Mouse (Mus musculus): ENCODE measurements around the gene Insr. TPM values are rescaled to one million over a fixed set of nuclear protein-coding genes. Genes with fewer than 3 reads are reported as not detected.
"Not testable (repeated sequence)": the region's sequence is repeated elsewhere in the genome, so short reads cannot be mapped to it uniquely, and the experiment has no call there.

Gene Insr
- polyA plus RNA-seq (2011; ENCODE audit: insufficient read length, low read depth, missing spikeins), result 30.6 and 31.2 TPM in 2 replicates

- TF ChIP-seq CTCF (IDR thresholded peaks at IDR 0.05; ENCODE audit: borderline replicate concordance, insufficient read depth, low read length) (no peak), POLR2A (IDR thresholded peaks at IDR 0.05; ENCODE audit: low read depth, low read length) (peak; percentile 85)
- Histone ChIP-seq H3K4me1 (ENCODE audit: control insufficient read depth, insufficient read depth, low read length) (no peaks in the 10 kb centered on the region; the same call in 1 of the 2 replicates), H3K27ac (ENCODE audit: insufficient read depth, low read length) (no peak within 1 kb of the TSS), H3K4me3 (ENCODE audit: insufficient read depth, low read length) (peak within 1 kb of the TSS; percentile 81)
Observed at GRCm38 (mm10) chr8:3278934-3279720, at the start of gene Insr. Insr (minus strand) TSS chr8:3279617.

GRCm38 (mm10) chr8:3327538-3328245, 48.3 kb upstream of the Insr start:
- Histone ChIP-seq H3K4me1 (ENCODE audit: control insufficient read depth, insufficient read depth, low read length) (peaks cover 3% of the 10 kb centered on the region; the same call in 1 of the 2 replicates), H3K27ac (ENCODE audit: insufficient read depth, low read length) (no peak overlapping the region), H3K4me3 (ENCODE audit: insufficient read depth, low read length) (no peak overlapping the region)
- TF ChIP-seq POLR2A (IDR thresholded peaks at IDR 0.05; ENCODE audit: low read depth, low read length) (no peak), CTCF (IDR thresholded peaks at IDR 0.05; ENCODE audit: borderline replicate concordance, insufficient read depth, low read length) (no peak)

GRCm38 (mm10) chr8:3327056-3327455, 47.6 kb upstream of the Insr start:
- no peak for TF ChIP-seq CTCF (IDR thresholded peaks at IDR 0.05; ENCODE audit: borderline replicate concordance, insufficient read depth, low read length)
- no peak for TF ChIP-seq POLR2A (IDR thresholded peaks at IDR 0.05; ENCODE audit: low read depth, low read length)
- Histone ChIP-seq H3K27ac (ENCODE audit: insufficient read depth, low read length) (no peak overlapping the region), H3K4me1 (ENCODE audit: control insufficient read depth, insufficient read depth, low read length) (peaks cover 3% of the 10 kb centered on the region; the same call in 1 of the 2 replicates), H3K4me3 (ENCODE audit: insufficient read depth, low read length) (no peak overlapping the region)

GRCm38 (mm10) chr8:3324253-3324652, 44.8 kb upstream of the Insr start:
- Histone ChIP-seq H3K27ac (ENCODE audit: insufficient read depth, low read length) (no peak overlapping the region), H3K4me1 (ENCODE audit: control insufficient read depth, insufficient read depth, low read length) (peaks cover 3% of the 10 kb centered on the region; the same call in 1 of the 2 replicates), H3K4me3 (ENCODE audit: insufficient read depth, low read length) (no peak overlapping the region)
- TF ChIP-seq CTCF (IDR thresholded peaks at IDR 0.05; ENCODE audit: borderline replicate concordance, insufficient read depth, low read length), result no peak
- no peak for TF ChIP-seq POLR2A (IDR thresholded peaks at IDR 0.05; ENCODE audit: low read depth, low read length)

GRCm38 (mm10) chr8:3319267-3319666, 39.9 kb upstream of the Insr start:
- H3K27ac ChIP-seq (ENCODE audit: insufficient read depth, low read length); H3K4me3 ChIP-seq (ENCODE audit: insufficient read depth, low read length); H3K4me1 ChIP-seq (ENCODE audit: control insufficient read depth, insufficient read depth, low read length): not testable (repeated sequence)

- TF ChIP-seq CTCF (IDR thresholded peaks at IDR 0.05; ENCODE audit: borderline replicate concordance, insufficient read depth, low read length) (no peak), POLR2A (IDR thresholded peaks at IDR 0.05; ENCODE audit: low read depth, low read length) (no peak)
Observed at GRCm38 (mm10) chr8:3316585-3316984, 37.2 kb upstream of the Insr start.

GRCm38 (mm10) chr8:3314345-3314744, 34.9 kb upstream of the Insr start:
- Histone ChIP-seq H3K27ac (ENCODE audit: insufficient read depth, low read length) (no peak overlapping the region), H3K4me3 (ENCODE audit: insufficient read depth, low read length) (no peak overlapping the region), H3K4me1 (ENCODE audit: control insufficient read depth, insufficient read depth, low read length) (no peaks in the 10 kb centered on the region)
- no peak for TF ChIP-seq POLR2A (IDR thresholded peaks at IDR 0.05; ENCODE audit: low read depth, low read length)
- TF ChIP-seq CTCF (IDR thresholded peaks at IDR 0.05; ENCODE audit: borderline replicate concordance, insufficient read depth, low read length), result no peak

More at GRCm38 (mm10) chr8:3316585-3316984, 37.2 kb upstream of the Insr start:
- Histone ChIP-seq H3K4me1 (ENCODE audit: control insufficient read depth, insufficient read depth, low read length) (no peaks in the 10 kb centered on the region), H3K4me3 (ENCODE audit: insufficient read depth, low read length) (no peak overlapping the region), H3K27ac (ENCODE audit: insufficient read depth, low read length) (no peak overlapping the region)

- no peak overlapping the region for H3K27ac ChIP-seq (ENCODE audit: insufficient read depth, low read length)
- TF ChIP-seq POLR2A (IDR thresholded peaks at IDR 0.05; ENCODE audit: low read depth, low read length) (no peak), CTCF (IDR thresholded peaks at IDR 0.05; ENCODE audit: borderline replicate concordance, insufficient read depth, low read length) (no peak)
- no peaks in the 10 kb centered on the region for H3K4me1 ChIP-seq (ENCODE audit: control insufficient read depth, insufficient read depth, low read length)
- H3K4me3 ChIP-seq (ENCODE audit: insufficient read depth, low read length), result no peak overlapping the region
Observed at GRCm38 (mm10) chr8:3313843-3314242, 34.4 kb upstream of the Insr start.

- not testable (repeated sequence) for H3K4me1 ChIP-seq (ENCODE audit: control insufficient read depth, insufficient read depth, low read length); H3K27ac ChIP-seq (ENCODE audit: insufficient read depth, low read length); H3K4me3 ChIP-seq (ENCODE audit: insufficient read depth, low read length)
Observed at GRCm38 (mm10) chr8:3313417-3313816, 34.0 kb upstream of the Insr start.

- no peaks in the 10 kb centered on the region for H3K4me1 ChIP-seq (ENCODE audit: control insufficient read depth, insufficient read depth, low read length)
- no peak overlapping the region for H3K27ac ChIP-seq (ENCODE audit: insufficient read depth, low read length)
- no peak for TF ChIP-seq POLR2A (IDR thresholded peaks at IDR 0.05; ENCODE audit: low read depth, low read length)
- TF ChIP-seq CTCF (IDR thresholded peaks at IDR 0.05; ENCODE audit: borderline replicate concordance, insufficient read depth, low read length), result no peak
- H3K4me3 ChIP-seq (ENCODE audit: insufficient read depth, low read length), result no peak overlapping the region
Observed at GRCm38 (mm10) chr8:3311482-3311881, 32.1 kb upstream of the Insr start.
